Mouse (Mus musculus) gastrocnemius, adult 2 months (tissue): ENCODE measurements around the gene Nfyb. TPM values are rescaled to one million over a fixed set of nuclear protein-coding genes. Genes with fewer than 3 reads are reported as not detected.

Experiments
- DNase-seq: peaks from one replicate; pipeline ENCODE4 v3.0.0; 2022
- H3K27ac ChIP-seq: fragments of 200-600 bp; 2 replicates; pipeline ENCODE4 v1.8.1; 2022; ENCODE audit warnings: mild to moderate bottlenecking
- H3K4me3 ChIP-seq: fragments of 200-600 bp; 2 replicates; pipeline ENCODE4 v1.8.1; 2022; ENCODE audit warnings: mild to moderate bottlenecking, moderate library complexity
- CTCF ChIP-seq: fragments of 200-600 bp; IDR thresholded peaks from 2 replicates; pipeline ENCODE4 v1.8.1; 2022; ENCODE audit warnings: antibody characterized with exemption, mild to moderate bottlenecking, moderate library complexity
- intact Hi-C: fragments of 180-260 bp; cut with DNase I; formaldehyde crosslinking; loops from one replicate; pipeline ENCODE4 v1.15.1; 2025
- total RNA-seq, 2 experiments: library from RNA; stranded (reverse); gene quantifications; 2 replicates each; pipeline ENCODE4 v1.2.3; 2021

Gene Nfyb
- total RNA-seq, 2 experiments from 2014 or later, result 31.7 to 37.5 TPM

GRCm38 (mm10) chr10:82796471-82797118, 32.7 kb upstream of the Nfyb start:
- no peak overlapping the region for H3K27ac ChIP-seq
- no peak for DNase-seq
- no peak overlapping the region for H3K4me3 ChIP-seq
- intact Hi-C loops, result no loop called here
- TF ChIP-seq CTCF, result no peak

- intact Hi-C loops, result loop anchor here (1.0 kb wide), 1 partner anchor 106 kb away; no protein-coding TSS in a partner anchor
- Histone ChIP-seq H3K27ac (peak overlapping the region; percentile 92), H3K4me3 (peak overlapping the region; percentile 66)
- TF ChIP-seq CTCF, result no peak
- DNase-seq, result no peak
Measured at GRCm38 (mm10) chr10:82795767-82796166, 31.8 kb upstream of the Nfyb start.

GRCm38 (mm10) chr10:82795071-82795731, 31.3 kb upstream of the Nfyb start:
- peak; percentile 60 for TF ChIP-seq CTCF
- intact Hi-C loops, result loop anchor here (1.0 kb wide), 1 partner anchor 106 kb away; no protein-coding TSS in a partner anchor
- peak; percentile 77 for DNase-seq
- H3K4me3 ChIP-seq, result peak overlapping the region; percentile 66
- peak overlapping the region; percentile 92 for H3K27ac ChIP-seq

GRCm38 (mm10) chr10:82792311-82792710, 28.4 kb upstream of the Nfyb start:
- Histone ChIP-seq H3K4me3 (no peak overlapping the region), H3K27ac (no peak overlapping the region)
- intact Hi-C loops, result no loop called here
- no peak for DNase-seq
- TF ChIP-seq CTCF, result no peak

- H3K4me3 ChIP-seq, result no peak overlapping the region
- no peak for TF ChIP-seq CTCF
- no peak for DNase-seq
- H3K27ac ChIP-seq, result no peak overlapping the region
- intact Hi-C loops, result no loop called here
Measured at GRCm38 (mm10) chr10:82791713-82792112, 27.8 kb upstream of the Nfyb start.

GRCm38 (mm10) chr10:82790504-82790903, 26.6 kb upstream of the Nfyb start:
- TF ChIP-seq CTCF, result no peak
- Histone ChIP-seq H3K4me3 (no peak overlapping the region), H3K27ac (no peak overlapping the region)
- intact Hi-C loops, result no loop called here
- DNase-seq, result no peak

GRCm38 (mm10) chr10:82789181-82789580, 25.2 kb upstream of the Nfyb start:
- no peak for TF ChIP-seq CTCF
- no peak for DNase-seq
- Histone ChIP-seq H3K27ac (no peak overlapping the region), H3K4me3 (no peak overlapping the region)
- intact Hi-C loops, result no loop called here

- DNase-seq, result no peak
- no peak for TF ChIP-seq CTCF
- H3K4me3 ChIP-seq, result no peak overlapping the region
- intact Hi-C loops, result no loop called here
- H3K27ac ChIP-seq, result no peak overlapping the region
Measured at GRCm38 (mm10) chr10:82782472-82782871, 18.5 kb upstream of the Nfyb start.

GRCm38 (mm10) chr10:82780816-82781215, 16.9 kb upstream of the Nfyb start:
- intact Hi-C loops, result no loop called here
- H3K4me3 ChIP-seq, result no peak overlapping the region
- TF ChIP-seq CTCF, result no peak
- DNase-seq, result no peak
- H3K27ac ChIP-seq, result no peak overlapping the region; the same call in 1 of the 2 replicates

- intact Hi-C loops, result no loop called here
- Histone ChIP-seq H3K4me3 (no peak overlapping the region), H3K27ac (no peak overlapping the region; the same call in 1 of the 2 replicates)
- DNase-seq, result peak; percentile 20
- TF ChIP-seq CTCF, result no peak
Measured at GRCm38 (mm10) chr10:82780322-82780721, 16.4 kb upstream of the Nfyb start.

GRCm38 (mm10) chr10:82779831-82780230, 15.9 kb upstream of the Nfyb start:
- no peak overlapping the region; the same call in 1 of the 2 replicates for H3K27ac ChIP-seq
- no peak for TF ChIP-seq CTCF
- no peak overlapping the region for H3K4me3 ChIP-seq
- DNase-seq, result no peak
- intact Hi-C loops, result no loop called here

- Histone ChIP-seq H3K4me3 (no peak overlapping the region), H3K27ac (peak overlapping the region; percentile 96)
- peak; percentile 23 for DNase-seq
- TF ChIP-seq CTCF, result no peak
- intact Hi-C loops, result no loop called here
Measured at GRCm38 (mm10) chr10:82778791-82779549, 15.0 kb upstream of the Nfyb start.

GRCm38 (mm10) chr10:82777886-82778285, 13.9 kb upstream of the Nfyb start:
- peak overlapping the region; percentile 96 for H3K27ac ChIP-seq
- peak; percentile 90 for DNase-seq
- intact Hi-C loops, result no loop called here

More at GRCm38 (mm10) chr10:82777886-82778285, 13.9 kb upstream of the Nfyb start:
- peak overlapping the region; percentile 55 for H3K4me3 ChIP-seq
- no peak for TF ChIP-seq CTCF
